Mouse (Mus musculus) kidney, postnatal 0 days (tissue): ENCODE measurements around the gene Fchsd2. TPM values are rescaled to one million over a fixed set of nuclear protein-coding genes. Genes with fewer than 3 reads are reported as not detected.

ENCODE experiments used
- ATAC-seq: fragments of 200-750 bp; cut with Nextera tagmentation; replicated peaks from 2 replicates; pipeline ENCODE4 v1.8.0; 2017; ENCODE audit warnings: low read depth, moderate number of reproducible peaks, moderate TSS enrichment, moderate library complexity; ENCODE audit not compliant: low FRiP score
- DNase-seq: peaks from one replicate; pipeline ENCODE4 v3.0.0-alpha.2; 2016; ENCODE audit warnings: low spot score
- H3K27ac ChIP-seq: fragments of 300-500 bp; sonication (generic); 2 replicates; pipeline ENCODE4 v1.5.1; 2014; ENCODE audit warnings: mild to moderate bottlenecking
- H3K27me3 ChIP-seq: fragments of 300-500 bp; sonication (generic); 2 replicates; pipeline ENCODE4 v1.6.1; 2014; ENCODE audit warnings: low read length, mixed read lengths; ENCODE audit not compliant: insufficient read depth
- H3K36me3 ChIP-seq: fragments of 300-500 bp; sonication (generic); 2 replicates; pipeline ENCODE4 v1.6.1; 2014; ENCODE audit warnings: low read length, mixed read lengths; ENCODE audit not compliant: insufficient read depth
- H3K4me1 ChIP-seq: fragments of 300-500 bp; sonication (generic); replicated peaks from 2 replicates; pipeline ENCODE4 v1.6.1; 2014; ENCODE audit warnings: antibody characterized with exemption, low read length, mixed read lengths; ENCODE audit not compliant: insufficient read depth
- H3K4me2 ChIP-seq: fragments of 300-500 bp; sonication (generic); 2 replicates; pipeline ENCODE4 v1.6.1; 2014; ENCODE audit warnings: mild to moderate bottlenecking, low read length, moderate library complexity, mixed read lengths
- H3K4me3 ChIP-seq: fragments of 300-500 bp; sonication (generic); replicated peaks from 2 replicates; pipeline ENCODE4 v1.5.1; 2014; ENCODE audit warnings: low read depth, low read length
- H3K9ac ChIP-seq: fragments of 300-500 bp; sonication (generic); 2 replicates; pipeline ENCODE4 v1.6.1; 2014; ENCODE audit warnings: low read depth, low read length
- H3K9me3 ChIP-seq: fragments of 300-500 bp; sonication (generic); replicated peaks from 2 replicates; pipeline ENCODE4 v1.6.1; 2016; ENCODE audit warnings: low read length, inconsistent platforms, mixed read lengths
- CTCF ChIP-seq: IDR thresholded peaks from 2 replicates; pipeline ENCODE4 v1.5.1; 2016; ENCODE audit warnings: antibody characterized with exemption, low read depth, mild to moderate bottlenecking, moderate library complexity
- WGBS: fragments of 180-500 bp; shearing (Covaris S2); extraction: QIAGEN DNeasy Blood & Tissue Kit; methylation state at CpG from one replicate; pipeline ENCODE4 v1.1.7; 2014; 5-methylcytosine and 5-hydroxymethylcytosine counted together
- polyA plus RNA-seq: library from polyadenylated mRNA; unstranded; fragments of >200 nt; fragmentation: Nextera tagmentation; extraction: Ambion mirVana; gene quantifications from 2 replicates; pipeline ENCODE4 v1.2.1, GENCODE M21; 2015

Fchsd2 gene
- polyA plus RNA-seq, 1 experiment from 2014 or later, result 15.9 TPM

- no peak for DNase-seq
- H3K36me3 ChIP-seq, result peaks cover 18% of the 10 kb centered on the region
- H3K27ac ChIP-seq, result no peak overlapping the region
- no peak overlapping the region for H3K9ac ChIP-seq
- H3K4me3 ChIP-seq, result no peak overlapping the region
- 81% methylated on average over 8 of the region's 8 CpGs for WGBS
- ATAC-seq, result no peak
- TF ChIP-seq CTCF, result no peak
- no peak overlapping the region for H3K4me2 ChIP-seq
- H3K9me3 ChIP-seq, result no peaks in the 10 kb centered on the region
- H3K4me1 ChIP-seq, result no peaks in the 10 kb centered on the region
- H3K27me3 ChIP-seq, result no peaks in the 10 kb centered on the region
These were observed 179.9 kb downstream of the Fchsd2 start for GRCm38 (mm10) chr7:101272466-101273160.

- Histone ChIP-seq H3K9ac (no peak overlapping the region), H3K9me3 (no peaks in the 10 kb centered on the region), H3K27me3 (no peaks in the 10 kb centered on the region), H3K4me2 (no peak overlapping the region), H3K4me3 (no peak overlapping the region), H3K4me1 (no peaks in the 10 kb centered on the region), H3K36me3 (peaks cover 38% of the 10 kb centered on the region), H3K27ac (no peak overlapping the region)
- ATAC-seq (no peak), DNase-seq (no peak)
- no peak for TF ChIP-seq CTCF
- WGBS, result 95% methylated on average over 3 of the region's 3 CpGs
These were observed 190.1 kb downstream of the Fchsd2 start for GRCm38 (mm10) chr7:101282721-101283120.

DNA sequence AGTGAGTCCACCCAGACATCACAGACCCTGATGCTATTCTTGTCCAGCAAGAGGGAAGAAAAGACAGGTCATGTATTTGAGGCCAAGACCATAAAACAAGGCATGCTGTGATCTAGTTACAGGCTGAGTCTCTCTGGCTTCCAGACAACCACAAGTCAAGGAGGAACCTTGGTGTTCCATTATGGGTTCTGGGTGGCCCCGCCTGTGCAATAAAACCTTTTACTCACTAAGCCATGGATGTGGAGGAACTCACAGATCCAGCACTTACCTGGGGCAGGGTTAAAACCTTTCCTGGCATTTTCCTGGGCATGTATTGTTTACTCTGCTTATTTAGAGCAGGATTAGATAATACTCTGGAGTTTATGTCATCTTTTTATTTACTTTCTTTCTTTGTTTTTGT, 191.8 kb downstream of the Fchsd2 start:
- DNase-seq, result no peak
- no peaks in the 10 kb centered on the region for H3K9me3 ChIP-seq
- no peak for TF ChIP-seq CTCF
- ATAC-seq, result no peak
- H3K27ac ChIP-seq, result no peak overlapping the region
- no peaks in the 10 kb centered on the region for H3K4me1 ChIP-seq
- H3K9ac ChIP-seq, result no peak overlapping the region
- H3K27me3 ChIP-seq, result no peaks in the 10 kb centered on the region
- 79% methylated on average over 1 of the region's 1 CpGs for WGBS
- H3K4me2 ChIP-seq, result no peak overlapping the region
- H3K36me3 ChIP-seq, result peaks cover 25% of the 10 kb centered on the region
- H3K4me3 ChIP-seq, result no peak overlapping the region

DNA sequence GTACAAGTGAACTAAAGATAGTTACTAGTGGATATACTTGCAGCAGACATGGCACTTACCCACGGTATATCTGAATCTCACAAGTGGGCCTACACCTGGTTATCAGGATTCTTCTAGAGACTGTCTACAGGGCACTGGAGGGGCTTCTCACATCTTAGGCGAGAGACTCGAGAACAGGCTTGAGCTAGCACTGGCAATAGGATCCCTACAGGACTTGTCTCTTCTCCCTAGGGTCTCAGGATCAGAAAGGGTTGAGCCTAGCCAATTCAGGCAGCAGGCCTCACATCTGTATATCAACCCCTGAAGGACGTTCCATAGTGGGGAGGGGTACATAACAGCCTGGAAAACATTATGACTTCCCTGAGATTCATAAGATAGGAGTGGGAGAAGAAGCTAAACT, 194.2 kb downstream of the Fchsd2 start:
- Histone ChIP-seq H3K36me3 (peaks cover 33% of the 10 kb centered on the region), H3K27me3 (no peaks in the 10 kb centered on the region), H3K4me3 (no peak overlapping the region), H3K9me3 (no peaks in the 10 kb centered on the region), H3K4me1 (no peaks in the 10 kb centered on the region), H3K4me2 (no peak overlapping the region), H3K27ac (peak overlapping the region; percentile 8; the same call in 1 of the 2 replicates), H3K9ac (no peak overlapping the region)
- no peak for TF ChIP-seq CTCF
- ATAC-seq (no peak), DNase-seq (no peak)
- 84% methylated on average over 4 of the region's 4 CpGs for WGBS

DNA sequence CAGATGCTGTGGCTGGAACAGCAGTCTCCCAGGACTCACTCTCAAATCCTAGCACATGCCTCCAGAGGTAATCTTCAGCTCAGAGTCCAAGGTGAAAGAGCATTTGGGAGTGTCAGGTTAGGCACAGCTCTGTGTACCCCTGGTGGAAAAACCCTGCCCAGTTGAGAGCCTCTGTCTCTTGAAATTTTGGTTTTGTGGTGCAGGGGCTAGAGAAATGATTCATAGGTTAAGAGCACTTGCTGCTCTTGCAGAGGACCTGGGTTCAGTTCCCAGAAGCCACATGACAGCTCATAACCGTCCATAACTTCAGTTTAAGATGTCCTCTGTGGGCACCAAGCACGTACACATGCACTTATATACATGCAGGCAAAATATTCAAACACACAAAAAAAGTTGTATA, 195.2 kb downstream of the Fchsd2 start:
- H3K36me3 ChIP-seq, result peaks cover 27% of the 10 kb centered on the region
- ATAC-seq, result no peak
- no peaks in the 10 kb centered on the region for H3K4me1 ChIP-seq
- DNase-seq, result no peak
- no peak overlapping the region for H3K4me2 ChIP-seq
- H3K4me3 ChIP-seq, result no peak overlapping the region
- no peaks in the 10 kb centered on the region for H3K27me3 ChIP-seq
- H3K9ac ChIP-seq, result no peak overlapping the region
- TF ChIP-seq CTCF, result no peak
- H3K27ac ChIP-seq, result no peak overlapping the region
- 90% methylated on average over 2 of the region's 2 CpGs for WGBS
- H3K9me3 ChIP-seq, result no peaks in the 10 kb centered on the region

DNA sequence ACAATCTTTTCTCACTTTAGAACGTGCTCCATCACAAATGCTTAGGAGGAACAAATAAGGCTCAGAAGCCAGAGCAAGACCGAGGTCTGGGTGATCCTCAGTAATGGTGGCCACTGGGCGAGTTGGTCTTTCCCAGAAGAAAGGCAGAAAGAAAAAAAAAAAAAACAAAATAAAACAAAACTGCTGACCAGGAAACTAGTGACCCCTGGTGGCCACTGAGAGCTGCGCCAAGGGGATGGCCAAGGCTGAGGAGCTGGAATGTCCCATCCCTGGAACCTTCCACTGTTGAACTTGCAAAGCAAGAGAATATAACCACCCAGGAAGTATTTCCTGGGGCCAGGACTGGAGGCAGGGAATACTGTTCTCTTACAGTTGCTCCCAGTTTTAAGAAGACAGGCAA, 195.8 kb downstream of the Fchsd2 start:
- no peaks in the 10 kb centered on the region for H3K27me3 ChIP-seq
- H3K4me3 ChIP-seq, result no peak overlapping the region
- ATAC-seq (no peak), DNase-seq (peak; percentile 82)
- H3K9ac ChIP-seq, result no peak overlapping the region
- WGBS, result 31% methylated on average over 4 of the region's 4 CpGs
- peaks cover 22% of the 10 kb centered on the region for H3K36me3 ChIP-seq
- no peak overlapping the region for H3K4me2 ChIP-seq
- no peak overlapping the region for H3K27ac ChIP-seq
- TF ChIP-seq CTCF, result peak; percentile 84
- H3K9me3 ChIP-seq, result no peaks in the 10 kb centered on the region
- no peaks in the 10 kb centered on the region for H3K4me1 ChIP-seq

GRCm38 (mm10) chr7:101290401-101290800, 197.7 kb downstream of the Fchsd2 start:
- Histone ChIP-seq H3K36me3 (peaks cover 19% of the 10 kb centered on the region; the same call in 1 of the 2 replicates), H3K4me3 (no peak overlapping the region), H3K27ac (no peak overlapping the region), H3K9me3 (no peaks in the 10 kb centered on the region), H3K9ac (no peak overlapping the region), H3K27me3 (no peaks in the 10 kb centered on the region), H3K4me1 (no peaks in the 10 kb centered on the region), H3K4me2 (no peak overlapping the region)
- ATAC-seq, result no peak
- TF ChIP-seq CTCF, result no peak
- DNase-seq, result no peak
- 80% methylated on average over 10 of the region's 10 CpGs for WGBS
